Mouse (Mus musculus) frontal cortex, postnatal 25 days (tissue): Measurements from ENCODE around the gene Ccdc171.
A peak's percentile ranks its signal among the peaks of the same experiment; 100 is the strongest.
"Not testable (repeated sequence)": the region's sequence is repeated elsewhere in the genome, so short reads cannot be mapped to it uniquely, and the experiment has no call there.

Experiments used
- DNase-seq, 2 experiments: peaks; one replicate each; pipeline ENCODE4 v3.0.0; 2022; ENCODE audit warnings: low spot score in 2 of 2

The Ccdc171 gene

GRCm38 (mm10) chr4:83524843-83525689 lies at the start of gene Ccdc171:
Gene Ccdc171 (plus strand): TSS chr4:83525545.
- DNase-seq: peak; percentile 77 to 87

- no peak for DNase-seq
Measured at GRCm38 (mm10) chr4:83485250-83485649, 40.1 kb upstream of the Ccdc171 start.

GRCm38 (mm10) chr4:83485735-83486116 lies 39.6 kb upstream of the Ccdc171 start:
- DNase-seq: peak; percentile 68 to 69

GRCm38 (mm10) chr4:83486117-83486901 lies 39.0 kb upstream of the Ccdc171 start, which contains the start of gene Psip1:
Gene Psip1 (minus strand): TSS chr4:83486459.
- DNase-seq: peak; percentile 85 to 87

GRCm38 (mm10) chr4:83489121-83489520 lies 36.2 kb upstream of the Ccdc171 start:
- no peak for DNase-seq

GRCm38 (mm10) chr4:83493112-83493511 lies 32.2 kb upstream of the Ccdc171 start:
- no peak for DNase-seq

- not testable (repeated sequence) for DNase-seq
Measured at GRCm38 (mm10) chr4:83497013-83497412, 28.3 kb upstream of the Ccdc171 start.

GRCm38 (mm10) chr4:83500154-83501036 lies 24.9 kb upstream of the Ccdc171 start:
- DNase-seq: no peak

- no peak for DNase-seq
Measured at GRCm38 (mm10) chr4:83501037-83501430, 24.3 kb upstream of the Ccdc171 start.

- DNase-seq: no peak
Measured at GRCm38 (mm10) chr4:83509600-83509999, 15.7 kb upstream of the Ccdc171 start.

GRCm38 (mm10) chr4:83511083-83511482 lies 14.3 kb upstream of the Ccdc171 start:
- no peak for DNase-seq

- no peak for DNase-seq
Measured at GRCm38 (mm10) chr4:83512217-83512616, 13.1 kb upstream of the Ccdc171 start.

- no peak for DNase-seq
Measured at GRCm38 (mm10) chr4:83512644-83513043, 12.7 kb upstream of the Ccdc171 start.

GRCm38 (mm10) chr4:83514183-83514582 lies 11.2 kb upstream of the Ccdc171 start:
- no peak for DNase-seq

GRCm38 (mm10) chr4:83514976-83515669 lies 10.2 kb upstream of the Ccdc171 start:
- DNase-seq: no peak

GRCm38 (mm10) chr4:83516144-83516543 lies 9.2 kb upstream of the Ccdc171 start:
- not testable (repeated sequence) for DNase-seq

GRCm38 (mm10) chr4:83519148-83519547 lies 6.2 kb upstream of the Ccdc171 start:
- DNase-seq: no peak

GRCm38 (mm10) chr4:83519807-83520206 lies 5.5 kb upstream of the Ccdc171 start:
- DNase-seq: no peak

GRCm38 (mm10) chr4:83520308-83520707 lies 5.0 kb upstream of the Ccdc171 start:
- no peak for DNase-seq

- DNase-seq: no peak
Measured at GRCm38 (mm10) chr4:83522066-83522465, 3.3 kb upstream of the Ccdc171 start.

- DNase-seq: no peak
Measured at GRCm38 (mm10) chr4:83524456-83524842, 896 bp upstream of the Ccdc171 start.
